Mouse (Mus musculus): Measurements from ENCODE around the gene Gnpat.

The Gnpat gene

DNA sequence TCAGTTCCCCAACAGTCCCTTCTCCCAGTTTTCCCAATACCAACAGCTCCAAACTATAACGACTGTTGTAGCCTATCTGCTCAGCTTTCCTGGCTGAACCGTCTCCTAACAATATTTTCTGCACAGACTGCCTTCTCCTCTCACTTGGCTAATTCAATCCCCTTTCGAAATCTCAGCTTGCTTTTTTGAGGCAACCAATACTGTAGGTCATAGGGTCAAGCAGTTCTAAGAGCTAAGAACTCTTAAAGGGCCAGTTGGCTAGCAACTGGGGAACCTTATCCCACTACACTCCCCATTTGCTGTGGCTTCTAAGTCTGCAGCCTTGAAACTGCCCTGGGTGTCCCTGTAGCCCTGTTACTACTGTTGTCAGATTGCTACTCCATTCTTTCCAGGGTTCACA is 17.7 kb upstream of the Gnpat start:
- DNase-seq (ENCODE audit: low read depth): no peak

DNA sequence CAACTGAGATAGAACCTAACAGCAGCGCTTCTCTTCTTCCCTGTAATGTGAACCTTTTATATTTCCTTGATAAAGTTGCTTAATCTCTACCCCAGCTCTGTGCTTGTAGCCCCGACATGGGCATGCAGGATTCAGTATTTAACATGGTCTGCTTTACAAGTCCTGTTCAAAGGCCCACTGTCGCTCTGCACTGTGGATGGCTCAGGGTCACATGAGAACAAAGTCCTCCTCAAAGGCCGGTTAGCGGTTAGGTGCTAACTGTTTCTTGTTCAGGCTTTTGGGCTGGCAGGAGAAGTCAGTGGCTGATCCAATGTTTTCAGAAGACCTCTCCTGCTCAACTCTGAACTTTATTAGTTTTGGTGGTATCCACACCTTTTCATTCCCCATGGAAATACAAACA is 17.3 kb upstream of the Gnpat start:
- no peak for DNase-seq (ENCODE audit: low read depth)

DNA sequence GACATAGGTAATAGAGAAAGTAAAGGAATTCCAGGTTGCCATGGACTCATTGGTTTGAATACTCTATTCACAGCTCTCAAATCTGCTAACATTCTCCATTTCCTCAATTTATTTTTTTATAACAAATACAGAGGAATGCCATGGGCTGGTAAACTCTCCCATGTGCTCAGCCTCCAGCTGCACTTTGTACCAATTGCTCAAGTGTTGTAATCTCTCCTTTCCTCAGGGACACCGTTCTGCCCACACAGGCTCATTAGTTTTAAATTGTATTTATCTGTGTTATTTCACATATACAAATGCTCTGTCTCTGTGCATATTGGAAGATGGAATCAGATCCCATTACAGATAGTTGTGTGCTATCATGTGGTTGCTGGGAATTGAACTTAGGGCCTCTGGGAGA is 9.3 kb upstream of the Gnpat start:
- DNase-seq (ENCODE audit: low read depth): no peak

DNA sequence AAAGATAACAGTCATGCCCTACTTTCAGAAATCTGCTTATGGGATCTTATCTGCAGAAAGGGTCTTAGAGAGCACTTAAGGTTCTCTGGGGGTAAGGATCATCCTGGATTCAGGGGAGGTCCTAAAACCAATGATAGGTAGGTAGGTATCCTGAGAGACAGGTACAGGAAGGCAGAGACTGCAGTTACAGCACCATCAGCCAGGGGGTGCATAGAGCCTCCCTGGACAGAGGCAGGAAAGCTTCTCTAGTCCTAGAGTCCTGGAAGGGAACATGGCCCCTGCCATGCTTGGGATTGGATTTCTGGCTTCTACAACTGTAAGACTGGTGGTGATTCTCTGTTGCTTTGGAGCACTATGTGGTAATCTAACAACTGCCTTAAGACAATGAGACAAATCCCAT is 3.4 kb upstream of the Gnpat start:
- peak; percentile 34 for DNase-seq (ENCODE audit: low read depth)

DNA sequence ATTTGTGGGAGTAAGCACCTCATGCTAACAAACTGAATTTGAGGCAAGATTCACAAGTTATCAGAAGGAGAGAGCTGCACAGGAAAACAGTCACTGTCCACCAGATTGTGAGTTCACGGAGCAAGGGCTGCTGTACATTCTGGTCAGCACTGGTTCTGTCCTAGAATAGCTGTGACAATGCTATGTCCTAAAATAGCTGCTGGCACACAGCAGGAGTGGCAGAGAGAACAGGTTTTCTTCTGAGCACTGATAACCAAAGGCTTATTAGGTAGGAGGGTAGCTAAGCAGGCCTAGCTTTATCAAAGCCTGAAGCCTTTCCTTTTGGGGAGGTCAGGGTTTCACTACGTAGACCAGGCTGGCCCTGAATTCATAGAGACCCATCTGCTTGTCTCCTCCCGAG is 2.6 kb upstream of the Gnpat start:
- DNase-seq (ENCODE audit: low read depth): no peak

DNA sequence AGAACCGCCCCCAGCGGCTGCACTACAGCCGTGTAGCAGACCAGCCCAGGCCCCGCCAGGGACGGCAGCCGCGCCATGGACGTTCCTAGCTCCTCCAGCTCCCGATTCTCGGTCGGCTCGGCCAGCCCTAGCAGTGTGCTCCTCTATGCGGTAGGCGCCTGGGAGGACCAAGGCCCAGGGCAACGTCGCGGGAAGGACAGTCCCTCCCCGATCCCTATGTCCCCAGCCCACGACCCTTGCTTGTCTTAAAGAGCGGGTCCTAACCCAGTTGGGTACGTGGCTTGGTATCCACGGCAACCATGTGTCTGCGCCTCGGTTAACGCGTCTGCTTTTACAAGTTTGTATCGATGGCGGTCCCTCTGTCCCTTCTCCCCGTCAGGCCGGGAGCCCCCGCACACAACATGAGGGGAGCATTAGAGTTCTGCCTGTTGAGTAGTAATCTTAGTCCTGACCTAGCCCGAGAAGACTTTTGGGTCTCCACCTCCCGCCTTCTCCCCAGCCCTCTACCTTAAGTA is 387 bp downstream of the Gnpat start:
- no peak for DNase-seq (ENCODE audit: low read depth)

DNA sequence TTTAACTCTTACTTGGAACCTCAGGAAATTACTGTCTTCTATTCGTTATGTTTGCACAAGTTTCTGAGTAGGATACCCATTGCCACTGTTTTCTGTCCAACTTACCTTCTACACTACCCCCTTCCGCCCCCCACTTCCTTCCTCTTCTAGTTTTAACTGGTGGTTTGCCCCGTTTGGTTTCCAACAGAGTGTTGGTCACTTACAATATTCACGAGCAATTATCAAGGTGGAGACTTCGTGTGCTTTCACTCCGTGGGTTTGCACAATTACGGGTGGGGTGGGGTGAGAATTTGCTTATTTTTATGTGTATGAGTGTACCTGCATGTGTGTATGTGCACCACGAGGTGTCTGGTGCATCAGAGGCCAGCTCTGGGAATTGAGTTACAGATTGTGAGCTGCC is 896 bp downstream of the Gnpat start:
- DNase-seq (ENCODE audit: low read depth): peak; percentile 25

DNA sequence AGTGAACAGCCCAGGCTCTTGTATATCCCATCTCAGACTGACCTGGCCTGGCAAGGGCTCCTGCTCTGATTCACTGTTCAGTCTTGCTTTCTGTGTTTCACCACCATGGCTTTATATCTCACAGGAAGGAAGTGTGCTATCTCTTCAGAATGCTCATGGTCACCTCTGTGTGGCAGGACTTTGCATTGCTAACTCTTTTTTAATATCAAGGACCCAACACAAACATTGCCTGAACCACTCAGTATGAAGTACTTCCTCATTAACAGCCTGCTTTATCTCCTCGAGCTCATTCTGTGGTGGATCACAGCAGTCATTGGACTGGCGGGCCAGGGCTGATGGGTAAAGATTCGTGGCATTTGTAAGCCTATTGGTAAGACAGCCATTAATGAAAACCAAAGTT is 3.8 kb downstream of the Gnpat start:
- DNase-seq (ENCODE audit: low read depth): no peak

DNA sequence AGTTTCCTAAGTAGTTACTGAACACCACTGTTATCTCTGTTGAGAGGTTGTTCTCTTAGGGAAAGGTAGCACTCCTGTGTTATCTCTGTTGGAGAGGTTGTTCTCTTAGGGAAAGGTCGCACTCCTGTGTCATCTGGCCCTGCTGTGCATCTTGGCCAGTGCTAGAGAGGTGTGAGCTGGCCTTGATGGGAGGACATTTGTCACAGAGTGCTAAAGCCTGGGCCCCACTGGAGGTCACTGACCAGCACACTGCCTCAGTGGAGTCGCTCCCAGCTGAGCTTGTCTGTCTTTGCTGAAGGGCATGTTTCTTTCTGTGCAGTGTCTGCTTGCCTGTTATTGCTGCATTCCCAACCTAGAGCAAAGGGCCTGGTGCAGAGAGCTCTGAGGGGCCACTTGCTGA is 4.3 kb downstream of the Gnpat start:
- DNase-seq (ENCODE audit: low read depth): no peak

DNA sequence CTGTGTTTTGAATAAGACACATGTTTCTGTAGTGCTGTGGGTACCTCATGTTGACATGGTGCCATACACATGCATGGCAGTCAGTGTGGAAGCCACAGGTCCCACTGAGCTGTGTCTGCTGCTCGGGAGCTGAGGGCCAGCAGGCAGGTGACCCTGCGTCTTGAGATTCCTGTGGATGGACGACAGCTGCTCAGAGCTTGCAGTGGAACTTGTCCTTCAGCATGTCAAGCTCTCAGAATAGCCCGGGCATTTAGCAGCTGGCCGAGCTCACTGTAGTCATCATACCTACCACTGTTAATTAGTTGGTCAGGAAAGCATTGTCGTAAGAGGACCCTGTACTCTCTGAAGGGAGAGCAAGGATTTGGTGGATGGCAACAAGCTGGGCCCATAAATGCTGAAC is 6.9 kb downstream of the Gnpat start:
- DNase-seq (ENCODE audit: low read depth): no peak

DNA sequence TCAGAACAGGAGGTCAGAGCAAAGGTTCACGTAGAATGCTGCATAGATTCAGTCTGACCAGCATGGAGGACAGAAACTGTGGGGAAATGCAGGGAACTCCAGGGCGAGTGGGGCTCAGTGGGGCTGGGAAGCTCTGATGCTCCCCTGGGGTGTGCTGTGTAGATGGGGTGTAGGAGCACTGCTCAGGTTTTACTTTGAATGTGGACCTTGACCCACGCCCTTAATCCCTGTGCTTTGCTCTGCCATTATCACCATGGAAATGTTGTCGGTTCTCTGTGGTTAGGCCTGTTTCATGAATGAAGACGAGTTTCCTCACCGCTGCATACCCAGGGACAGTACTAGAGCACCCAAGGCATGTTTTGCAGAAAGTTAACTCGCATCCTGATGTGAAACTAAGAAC is 8.6 kb downstream of the Gnpat start:
- DNase-seq (ENCODE audit: low read depth): no peak

DNA sequence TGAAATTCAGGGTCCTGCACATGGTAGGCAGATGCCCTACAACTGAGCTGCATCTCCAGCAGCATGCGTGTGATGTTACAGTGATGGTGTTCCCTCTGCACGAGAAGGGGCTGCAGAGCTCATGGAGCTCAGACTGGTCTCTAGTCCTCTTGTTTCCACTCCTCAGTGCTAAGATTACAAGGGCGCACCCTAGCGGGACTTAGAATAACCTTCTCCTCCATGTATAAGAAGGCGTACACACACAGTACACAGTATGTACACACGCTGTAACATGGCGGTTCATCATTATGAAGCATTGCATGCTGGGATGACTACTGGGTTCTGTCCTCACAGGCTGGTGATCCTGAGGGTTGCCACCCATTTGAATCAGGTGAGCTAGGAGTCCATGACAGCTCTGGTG is 9.2 kb downstream of the Gnpat start:
- no peak for DNase-seq (ENCODE audit: low read depth)

DNA sequence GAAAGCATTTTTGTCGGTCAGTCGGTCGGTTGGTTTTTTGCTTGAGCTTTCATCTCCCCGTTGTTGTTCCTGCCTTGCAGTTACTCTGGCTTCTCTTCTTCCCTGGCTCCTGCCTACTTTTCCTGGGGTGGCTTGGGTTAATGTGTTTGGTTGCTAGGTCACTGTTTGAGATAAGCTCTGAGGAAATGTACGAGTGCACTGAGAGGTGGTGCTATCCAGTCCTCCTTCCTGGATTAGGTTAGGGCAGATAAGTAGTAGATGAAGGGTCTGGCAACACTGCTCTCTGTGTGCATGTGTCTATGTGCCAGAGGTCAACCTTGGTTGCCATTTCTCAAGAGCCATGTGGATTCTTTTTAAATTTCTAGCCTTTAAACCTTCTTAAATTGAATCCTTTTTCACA is 9.9 kb downstream of the Gnpat start:
- DNase-seq (ENCODE audit: low read depth): no peak

DNA sequence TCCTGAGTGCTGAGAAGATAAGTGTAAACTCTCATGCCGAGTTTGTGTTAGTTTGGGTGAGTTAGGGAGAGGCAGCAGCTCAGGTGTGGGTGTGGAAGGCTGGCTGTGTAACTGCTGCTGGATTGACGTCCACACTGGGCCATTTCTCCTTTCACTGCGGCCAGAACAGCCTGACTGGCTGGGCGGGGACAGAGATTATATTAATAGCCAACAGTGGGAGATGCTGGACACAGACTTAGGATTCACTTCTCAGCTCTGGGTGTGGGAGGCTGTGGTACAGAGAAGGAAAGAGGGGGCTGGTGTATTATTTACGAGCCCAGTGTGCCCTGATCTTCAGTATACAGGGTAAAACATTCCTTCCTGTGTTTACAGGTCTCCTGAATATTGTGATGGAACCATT is 15.3 kb downstream of the Gnpat start:
- DNase-seq (ENCODE audit: low read depth): no peak

DNA sequence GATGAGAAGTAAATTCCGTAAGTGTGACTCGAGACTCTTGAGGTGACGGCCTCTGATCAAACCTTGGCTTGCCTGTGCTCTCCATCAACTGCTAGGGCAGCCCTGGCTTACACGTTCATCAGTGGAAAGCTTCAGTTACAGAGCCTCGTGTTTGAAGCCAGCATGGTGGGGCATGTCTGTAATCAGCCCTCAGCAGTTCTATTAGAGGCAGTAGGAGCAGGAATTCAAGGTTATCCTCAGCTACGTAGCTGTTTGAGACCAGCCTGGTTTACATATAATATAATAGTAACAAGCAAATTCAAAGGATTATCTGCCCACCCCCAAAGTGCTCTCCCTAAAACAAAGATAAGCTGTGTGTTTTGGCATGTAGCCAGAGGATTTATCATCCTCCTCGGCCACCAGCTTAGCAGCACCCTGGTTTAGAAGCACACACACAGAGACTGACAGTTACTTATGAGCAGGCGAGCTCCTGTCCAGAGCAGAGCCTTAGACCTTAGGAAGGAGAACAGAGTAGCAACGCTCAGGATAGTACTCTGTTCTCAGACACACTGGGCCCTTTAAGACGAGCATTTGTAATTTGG is 16.2 kb downstream of the Gnpat start:
- no peak for DNase-seq (ENCODE audit: low read depth)

DNA sequence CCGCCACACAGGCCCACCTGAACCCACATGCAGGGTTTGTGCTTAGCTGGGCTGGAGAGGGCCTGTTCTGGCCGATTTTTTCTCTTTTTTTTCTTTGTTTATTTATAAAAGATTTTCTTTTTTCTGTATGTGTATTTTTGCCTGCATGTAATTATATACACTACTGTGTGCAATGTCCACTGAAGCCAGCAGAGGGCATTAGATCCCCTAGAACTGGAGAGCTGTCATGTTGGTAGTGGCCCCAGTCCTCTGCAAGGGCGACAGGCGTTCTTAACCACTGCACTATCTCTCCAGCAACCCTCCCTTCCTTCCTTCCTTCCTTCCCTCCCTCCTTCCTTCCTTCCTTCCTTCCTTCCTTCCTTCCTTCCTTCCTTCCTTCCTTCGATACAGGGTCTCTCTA is 25.6 kb downstream of the Gnpat start:
- no peak for DNase-seq (ENCODE audit: low read depth)

DNA sequence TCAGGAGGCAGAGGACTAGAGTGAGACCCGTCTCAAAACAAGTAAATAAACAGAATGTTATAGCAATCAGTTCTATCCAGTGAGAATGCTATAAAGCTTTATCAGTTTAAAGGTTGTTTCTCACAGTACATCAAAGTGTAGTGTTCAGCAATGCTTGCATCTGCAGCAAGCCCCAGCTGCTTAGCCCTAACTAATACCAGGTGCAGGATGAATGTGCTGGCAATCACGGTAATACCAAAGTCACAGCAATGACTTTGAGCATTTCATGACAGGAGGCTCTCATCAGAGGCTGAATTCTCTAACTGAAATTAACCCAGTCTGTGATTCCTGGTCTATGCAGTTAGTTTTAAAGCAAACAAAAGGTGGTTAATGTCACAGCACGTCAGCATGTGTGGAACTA is 29.8 kb downstream of the Gnpat start:
- no peak for DNase-seq (ENCODE audit: low read depth)

DNA sequence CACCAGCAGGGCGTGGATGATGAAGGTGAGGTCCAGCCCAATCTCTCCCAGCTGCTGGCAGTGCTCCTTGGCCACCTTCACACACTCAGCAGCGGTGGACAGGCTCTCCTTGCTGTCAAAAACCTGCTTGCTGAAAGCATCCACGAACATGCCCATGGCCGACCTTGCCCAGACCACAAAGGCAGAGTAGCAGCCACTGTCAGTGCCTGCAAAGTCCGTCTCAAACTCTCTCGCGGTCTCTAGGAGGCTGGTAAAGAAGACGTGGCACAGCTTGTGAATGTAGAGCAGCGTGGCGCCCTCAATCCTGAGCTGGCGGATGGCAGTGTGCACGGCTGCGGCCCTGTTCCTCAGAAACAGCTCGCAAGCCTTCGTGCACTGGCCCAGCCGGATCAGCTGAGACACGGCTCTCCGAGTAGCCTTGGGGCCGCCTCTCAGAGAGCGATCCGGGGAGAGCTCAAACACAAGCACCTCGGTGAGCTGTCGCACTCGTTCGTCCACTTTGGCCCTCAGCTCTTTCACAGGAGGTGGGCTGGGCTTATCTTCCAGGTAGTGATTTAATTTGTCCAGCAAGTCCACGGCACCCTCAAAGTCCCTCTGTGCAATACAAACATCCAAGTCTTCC is 33.3 kb downstream of the Gnpat start:
- no peak for DNase-seq (ENCODE audit: low read depth)

DNA sequence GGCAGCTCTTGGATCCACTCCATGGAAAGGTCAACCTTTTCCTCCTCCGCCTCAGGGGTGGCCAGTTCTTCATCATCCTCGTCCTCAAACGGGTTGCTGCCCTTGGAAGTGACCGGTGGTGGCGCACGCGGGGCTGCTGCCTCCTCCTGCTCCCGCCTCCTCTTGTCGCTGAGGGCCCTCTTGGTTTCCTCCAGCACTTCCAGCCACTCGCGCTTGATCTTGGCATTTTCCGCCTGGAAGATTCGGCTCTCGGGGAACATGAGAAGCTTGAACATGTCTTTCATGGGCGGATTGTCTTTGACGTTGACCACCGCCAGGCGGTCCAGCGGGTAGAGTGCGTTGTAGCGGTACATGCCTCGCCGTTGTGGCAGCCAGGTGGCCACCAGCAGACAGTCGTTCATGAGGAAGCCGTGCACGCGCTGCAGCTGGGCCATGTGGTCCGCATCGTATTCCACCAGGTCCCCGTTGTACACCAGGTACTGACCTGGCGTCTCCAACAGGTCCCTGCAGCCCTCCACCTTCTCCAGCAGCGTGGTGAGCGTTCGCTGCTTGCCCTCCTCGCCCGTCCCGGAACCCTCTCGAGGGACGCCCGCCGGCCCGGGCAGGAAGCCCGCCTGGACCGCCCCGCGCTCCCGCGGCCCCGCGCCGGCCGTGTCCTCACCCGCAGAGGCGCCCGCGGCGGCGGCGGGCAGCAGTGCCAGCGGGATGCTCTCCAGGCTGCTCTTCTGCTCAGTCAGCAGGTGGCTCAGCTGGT is 34.0 kb downstream of the Gnpat start:
- peak; percentile 44 for DNase-seq (ENCODE audit: low read depth)

DNA sequence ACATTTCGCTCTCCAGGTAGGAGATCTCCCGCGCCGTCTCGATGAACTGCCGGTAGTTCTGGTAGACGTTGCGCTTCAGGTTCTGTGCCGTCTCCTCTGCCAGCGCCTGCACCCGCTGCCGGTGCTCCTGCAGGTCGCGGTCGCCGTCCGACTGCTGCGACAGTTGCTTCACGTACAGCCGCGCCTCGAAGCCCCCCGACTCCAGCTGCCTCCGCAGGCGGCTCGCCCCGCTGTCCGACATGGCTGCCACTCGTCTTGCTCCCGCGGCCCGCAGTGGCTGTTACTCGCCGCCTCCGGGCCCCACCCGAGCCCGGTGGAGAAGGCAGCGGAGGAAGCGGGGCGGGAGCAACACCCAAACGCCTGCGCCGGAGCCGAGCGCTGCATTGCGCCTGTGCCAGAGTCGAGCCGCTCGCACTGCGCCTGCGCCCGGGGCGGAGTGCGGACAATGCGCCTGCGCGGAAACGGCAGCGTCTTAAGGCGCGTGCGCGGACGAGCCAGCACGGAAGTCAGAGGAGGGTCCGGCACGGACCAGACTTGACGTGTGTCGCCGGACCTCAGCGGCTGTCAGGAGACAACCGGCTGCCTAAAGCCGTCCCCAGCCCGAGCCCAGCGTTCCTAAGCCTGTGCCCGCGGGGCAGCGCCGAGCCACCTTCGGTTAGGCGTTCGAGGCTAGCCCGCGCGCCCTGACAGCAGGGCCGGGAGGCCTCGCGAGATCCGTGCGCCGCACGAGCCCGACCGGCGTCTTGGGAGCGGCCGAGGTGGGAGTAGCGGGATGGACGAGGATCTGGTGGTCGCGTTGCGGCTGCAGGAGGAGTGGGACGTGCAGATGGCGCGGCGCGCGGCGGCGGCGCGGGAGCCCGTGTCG is 34.8 kb downstream of the Gnpat start, which contains the start of the genes Exoc8 and Sprtn:
Exoc8 (minus strand) TSS at position 320 of the 865 bp plus-strand sequence.
Sprtn (plus strand) TSS at position 501 of the 865 bp plus-strand sequence.
- DNase-seq (ENCODE audit: low read depth): peak; percentile 91

DNA sequence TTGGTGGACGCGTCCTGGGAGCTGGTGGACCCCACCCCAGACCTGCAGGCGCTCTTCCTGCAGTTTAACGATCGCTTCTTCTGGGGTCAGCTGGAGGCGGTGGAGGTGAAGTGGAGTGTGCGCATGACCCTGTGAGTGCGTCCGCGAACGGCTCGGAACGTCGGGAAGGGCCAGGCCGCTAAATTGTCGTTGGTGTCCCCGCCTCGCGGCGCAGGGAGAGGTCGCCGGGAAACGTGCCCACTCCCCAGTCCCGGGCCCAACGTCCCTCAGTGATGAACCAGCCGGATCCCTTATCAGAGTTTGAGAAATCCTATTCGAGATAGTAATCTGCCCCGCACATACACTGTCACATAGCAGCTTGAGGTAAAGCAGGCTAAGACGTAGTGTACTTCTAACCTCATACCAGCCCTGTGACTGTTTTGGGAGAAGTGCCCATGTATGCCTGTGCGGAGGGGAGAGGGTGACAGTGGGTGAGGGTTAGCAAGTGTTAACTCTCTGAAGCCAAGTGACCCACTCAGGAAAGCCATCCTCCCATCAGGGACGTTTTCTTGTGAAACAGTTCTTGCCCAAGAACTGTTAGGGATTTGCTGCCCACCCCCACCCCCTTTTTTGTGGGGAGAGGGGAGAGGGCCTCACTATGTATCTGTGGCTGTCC is 35.5 kb downstream of the Gnpat start:
- no peak for DNase-seq (ENCODE audit: low read depth)

DNA sequence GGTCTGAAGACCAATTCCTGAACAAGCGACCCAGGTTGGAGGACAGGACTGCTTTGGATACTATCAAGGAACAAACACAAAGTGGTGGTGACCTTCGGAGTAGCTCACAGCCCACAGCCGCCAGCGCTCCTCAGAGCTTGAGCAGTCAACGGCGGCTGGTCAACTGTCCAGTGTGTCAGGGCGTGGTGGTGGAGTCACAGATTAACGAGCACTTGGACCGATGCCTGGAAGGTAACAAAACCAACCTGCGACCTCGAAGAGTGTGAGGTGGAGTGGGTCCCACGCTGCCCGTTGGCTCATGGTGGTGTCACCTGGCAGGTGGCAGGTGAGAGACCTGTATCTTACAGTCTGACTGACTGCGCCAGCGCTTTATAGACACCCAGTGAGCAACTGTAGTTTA is 40.4 kb downstream of the Gnpat start:
- DNase-seq (ENCODE audit: low read depth): no peak
